Mouse (Mus musculus): ENCODE measurements around the gene Tfcp2l1. TPM values are rescaled to one million over a fixed set of nuclear protein-coding genes. Genes with fewer than 3 reads are reported as not detected.

Gene Tfcp2l1
- total RNA-seq, 4 experiments from 2014 or later: 1.9 to 5.5 (median 3.9) TPM

Other genes starting within 250 kb of the Tfcp2l1 start
- 100 to 1,000 TPM in 3 of 4 experiments, 10 to 100 TPM in 1; 88.8 to 120 (median 111) TPM for gene Clasp1, start 238.9 kb upstream of the Tfcp2l1 start, total RNA-seq (2022)

Data from layer of hippocampus, adult 8-10 months (tissue).